In genomic region chr6:29348371-29348724, GRCm38 (mm10) we compare ENCODE assay signal across 8 mouse cellular contexts. TPM values are rescaled to one million over a fixed set of nuclear protein-coding genes. Genes with fewer than 3 reads are reported as not detected.
DNase-seq lines count a peak whose midpoint lies in the region; ATAC-seq lines count a peak whose summit lies in the region.

No protein-coding gene starts in this region.

- no peaks in the 10 kb centered on the region for H3K36me3 ChIP-seq in kidney, embryonic 16.5 days (ENCODE audit: insufficient read depth, low read length)
- no peaks in the 10 kb centered on the region for H3K36me3 ChIP-seq in hindbrain, embryonic 12.5 days
- H3K36me3 ChIP-seq in midbrain, embryonic 11.5 days (ENCODE audit: control insufficient read depth, insufficient read depth, low read length), result no peaks in the 10 kb centered on the region

- DNase-seq in kidney, postnatal 10 days, result no peak
- no peak for DNase-seq in midbrain, embryonic 11.5 days (ENCODE audit: low spot score, missing footprints)
- no peak for DNase-seq in cerebellum, adult 11 months
- no peak for DNase-seq in gastrocnemius, postnatal 14 days
- DNase-seq in embryo, embryonic 10.5 days (ENCODE audit: low spot score), result no peak

- intact Hi-C loops in gastrocnemius, postnatal 14 days (cut with DNase I; ENCODE audit: low total_unique reads), result no loop called here

- H3K4me2 ChIP-seq in kidney, embryonic 16.5 days (replicated peaks; ENCODE audit: low read depth, low read length), result peak overlapping the region; percentile 58
- peak overlapping the region; percentile 75 for H3K4me2 ChIP-seq in hindbrain, embryonic 12.5 days (replicated peaks)
- H3K4me2 ChIP-seq in midbrain, embryonic 11.5 days, result peak overlapping the region; percentile 73

- WGBS in kidney, embryonic 16.5 days, result 0% methylated on average over 15 of the region's 15 CpGs
- under 1% methylated on average over 15 of the region's 15 CpGs for WGBS in hindbrain, embryonic 12.5 days
- WGBS in midbrain, embryonic 11.5 days, result under 1% methylated on average over 15 of the region's 15 CpGs

- H3K27me3 ChIP-seq in kidney, embryonic 16.5 days (ENCODE audit: insufficient read depth, low read length), result no peaks in the 10 kb centered on the region
- H3K27me3 ChIP-seq in hindbrain, embryonic 12.5 days, result 0 out of 2 replicates have a peak, but pooled peaks cover under 1% of the 10 kb centered on the region
- H3K27me3 ChIP-seq in midbrain, embryonic 11.5 days (ENCODE audit: control insufficient read depth, insufficient read depth, low read length), result no peaks in the 10 kb centered on the region

- H3K4me3 ChIP-seq in kidney, embryonic 16.5 days (ENCODE audit: low read length), result peak overlapping the region; percentile 66
- H3K4me3 ChIP-seq in brown adipose tissue, adult 24 weeks (ENCODE audit: insufficient read depth, low read depth, low read length), result peak overlapping the region; percentile 95
- peak overlapping the region; percentile 73 for H3K4me3 ChIP-seq in hindbrain, embryonic 12.5 days
- peak overlapping the region; percentile 85 for H3K4me3 ChIP-seq in midbrain, embryonic 11.5 days (ENCODE audit: low read depth, low read length)

- no peak for ATAC-seq in kidney, embryonic 16.5 days (ENCODE audit: low FRiP score, low TSS enrichment)
- no peak; the same call in 1 of the 2 replicates for ATAC-seq in hindbrain, embryonic 12.5 days (ENCODE audit: low FRiP score)
- ATAC-seq in midbrain, embryonic 11.5 days (ENCODE audit: low FRiP score), result no peak

- H3K9me3 ChIP-seq in kidney, embryonic 16.5 days (ENCODE audit: low read length), result no peaks in the 10 kb centered on the region
- no peaks in the 10 kb centered on the region for H3K9me3 ChIP-seq in hindbrain, embryonic 12.5 days (replicated peaks)
- no peaks in the 10 kb centered on the region for H3K9me3 ChIP-seq in midbrain, embryonic 11.5 days (ENCODE audit: control insufficient read depth, low read length)

- peaks cover 18% of the 10 kb centered on the region for H3K4me1 ChIP-seq in kidney, embryonic 16.5 days (ENCODE audit: insufficient read depth, low read length)
- peaks cover 8% of the 10 kb centered on the region for H3K4me1 ChIP-seq in brown adipose tissue, adult 24 weeks (ENCODE audit: control insufficient read depth, insufficient read depth, insufficient read length, low read length)
- H3K4me1 ChIP-seq in hindbrain, embryonic 12.5 days, result peaks cover 11% of the 10 kb centered on the region
- H3K4me1 ChIP-seq in midbrain, embryonic 11.5 days (ENCODE audit: control insufficient read depth, insufficient read depth, low read length), result peaks cover 11% of the 10 kb centered on the region

- H3K9ac ChIP-seq in kidney, embryonic 16.5 days (replicated peaks; ENCODE audit: low read length), result peak overlapping the region; percentile 83
- H3K9ac ChIP-seq in hindbrain, embryonic 12.5 days, result peak overlapping the region; percentile 77
- peak overlapping the region; percentile 77 for H3K9ac ChIP-seq in midbrain, embryonic 11.5 days (ENCODE audit: low read length)

- H3K27ac ChIP-seq in kidney, embryonic 16.5 days (ENCODE audit: low read length), result peak overlapping the region; percentile 50
- H3K27ac ChIP-seq in brown adipose tissue, adult 24 weeks (replicated peaks; ENCODE audit: low read depth, low read length), result peak overlapping the region; percentile 87
- H3K27ac ChIP-seq in hindbrain, embryonic 12.5 days, result peak overlapping the region; percentile 32
- H3K27ac ChIP-seq in midbrain, embryonic 11.5 days (ENCODE audit: low read depth, low read length), result peak overlapping the region; percentile 22; the same call in 1 of the 2 replicates

RNA-seq across cellular contexts. Expression of gene Calu, which starts 0.5 kb away (rescaled TPM):
- 420 and 457 TPM in 2 replicates for polyA plus RNA-seq in kidney, embryonic 16.5 days (2015; fragmentation: Nextera tagmentation; extraction: Ambion mirVana)
- polyA plus RNA-seq in brown adipose tissue, adult 24 weeks (2012; ENCODE audit: insufficient read depth, insufficient read length, missing spikeins), result 119 and 162 TPM in 2 replicates
- polyA plus RNA-seq in hindbrain, embryonic 12.5 days (2016; fragmentation: Nextera tagmentation; extraction: Ambion mirVana), result 261 and 265 TPM in 2 replicates
- polyA plus RNA-seq in midbrain, embryonic 11.5 days (2014; fragmentation: Nextera tagmentation; extraction: Ambion mirVana), result 265 and 278 TPM in 2 replicates
- 100 to 1,000 TPM; 121 to 131 TPM for total RNA-seq in gastrocnemius, postnatal 14 days (2021)

RNA-seq across cellular contexts. Expression of gene Fam71f1, which starts 29.4 kb away (rescaled TPM):
- polyA plus RNA-seq in kidney, embryonic 16.5 days (2015; fragmentation: Nextera tagmentation; extraction: Ambion mirVana), result 0.12 and 0.26 TPM in 2 replicates
- polyA plus RNA-seq in brown adipose tissue, adult 24 weeks (2012; ENCODE audit: insufficient read depth, insufficient read length, missing spikeins), result not detected in 2 replicates
- 0.27 TPM in 1 of 2 replicates, not detected in the other for polyA plus RNA-seq in hindbrain, embryonic 12.5 days (2016; fragmentation: Nextera tagmentation; extraction: Ambion mirVana)
- polyA plus RNA-seq in midbrain, embryonic 11.5 days (2014; fragmentation: Nextera tagmentation; extraction: Ambion mirVana), result not detected in 2 replicates
- total RNA-seq in gastrocnemius, postnatal 14 days (2021), result not detected

RNA-seq across cellular contexts. Expression of gene Opn1sw, which starts 39.9 kb away (rescaled TPM):
- 0.44 and 0.79 TPM in 2 replicates for polyA plus RNA-seq in kidney, embryonic 16.5 days (2015; fragmentation: Nextera tagmentation; extraction: Ambion mirVana)
- polyA plus RNA-seq in brown adipose tissue, adult 24 weeks (2012; ENCODE audit: insufficient read depth, insufficient read length, missing spikeins), result not detected in 2 replicates
- 0.25 and 0.38 TPM in 2 replicates for polyA plus RNA-seq in hindbrain, embryonic 12.5 days (2016; fragmentation: Nextera tagmentation; extraction: Ambion mirVana)
- polyA plus RNA-seq in midbrain, embryonic 11.5 days (2014; fragmentation: Nextera tagmentation; extraction: Ambion mirVana), result 0.19 and 0.25 TPM in 2 replicates
- under 1 TPM; 0.09 to 0.14 TPM for total RNA-seq in gastrocnemius, postnatal 14 days (2021)

RNA-seq across cellular contexts. Expression of gene Ccdc136, which starts 47.8 kb away (rescaled TPM):
- polyA plus RNA-seq in kidney, embryonic 16.5 days (2015; fragmentation: Nextera tagmentation; extraction: Ambion mirVana), result 20.2 and 23.3 TPM in 2 replicates
- 0.46 TPM in 1 of 2 replicates, not detected in the other for polyA plus RNA-seq in brown adipose tissue, adult 24 weeks (2012; ENCODE audit: insufficient read depth, insufficient read length, missing spikeins)
- polyA plus RNA-seq in hindbrain, embryonic 12.5 days (2016; fragmentation: Nextera tagmentation; extraction: Ambion mirVana), result 35.6 and 36.0 TPM in 2 replicates
- 20.5 and 22.4 TPM in 2 replicates for polyA plus RNA-seq in midbrain, embryonic 11.5 days (2014; fragmentation: Nextera tagmentation; extraction: Ambion mirVana)
- total RNA-seq in gastrocnemius, postnatal 14 days (2021), result 10 to 100 TPM in 1 of 2 experiments, 1 to 10 TPM in 1; 9.6 to 13.2 TPM

Comparison
In these comparisons a context has a peak if more than half of its experiments do, and no peak if none do; other contexts are left out.
1. H3K27ac ChIP-seq: peak in every context shown above with its lines; median percentile 87 in brown adipose tissue, adult 24 weeks; 50 in kidney, embryonic 16.5 days; 32 in hindbrain, embryonic 12.5 days; 22 in midbrain, embryonic 11.5 days.